Mouse (Mus musculus): ENCODE results near the gene Atg7.
A peak's percentile ranks its signal among the peaks of the same experiment; 100 is the strongest.

Atg7 gene

DNA sequence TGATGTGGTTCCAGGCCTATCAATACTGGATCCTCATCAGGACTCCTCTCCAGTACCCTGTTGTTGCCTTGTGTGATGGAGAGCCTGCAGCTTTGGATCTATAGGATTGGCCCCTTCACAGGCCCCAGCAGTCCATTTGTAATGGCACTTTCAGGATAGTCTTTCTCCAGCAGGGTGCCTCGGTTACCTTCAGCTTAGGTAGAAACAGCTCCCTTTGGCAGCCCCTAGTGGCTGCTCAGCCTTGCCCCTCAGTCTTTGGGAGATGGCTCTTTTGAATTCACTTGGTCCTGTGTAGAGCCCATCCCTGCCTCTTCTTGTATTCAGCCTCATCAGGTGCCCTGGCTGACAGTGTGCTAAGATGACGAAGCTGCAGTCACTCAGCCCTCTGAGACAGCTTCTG lies 184.0 kb downstream of the Atg7 start:
- DNase-seq, result no peak

DNA sequence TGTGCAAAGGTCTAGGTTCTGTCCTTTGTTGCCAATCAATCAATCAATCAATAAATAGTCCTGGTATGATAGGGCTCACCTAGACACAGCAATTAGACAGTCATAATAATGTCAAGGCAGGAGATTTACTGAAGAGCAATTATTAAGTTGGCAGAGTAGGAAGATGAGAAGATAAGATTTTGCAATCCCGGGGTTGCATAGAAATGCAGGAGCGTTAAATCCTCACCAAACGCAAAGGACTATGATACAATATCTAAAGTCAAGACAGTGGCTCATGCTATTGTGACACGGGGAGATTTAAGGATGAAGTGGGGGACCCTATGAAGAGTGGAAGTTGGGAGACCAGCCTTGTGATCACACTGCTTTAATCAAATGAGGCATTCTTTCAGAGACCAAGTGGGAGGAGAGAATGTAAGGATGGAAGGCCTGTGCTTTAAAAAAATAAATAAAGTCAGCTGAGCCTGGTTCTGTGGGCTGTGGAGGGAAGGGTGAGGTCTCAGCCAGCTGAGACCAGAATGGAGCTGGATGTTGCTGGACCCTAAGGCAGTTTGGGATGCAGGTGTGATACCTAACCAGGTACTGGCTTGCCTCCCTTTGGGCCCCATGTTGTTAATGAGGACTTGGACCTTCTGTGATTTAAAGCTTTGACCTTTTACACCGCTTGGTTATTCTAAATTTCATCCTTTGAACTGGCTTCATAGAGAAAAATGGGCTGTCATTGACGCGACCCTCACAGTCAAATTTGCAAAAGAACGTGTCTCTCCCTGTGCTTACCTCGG lies 187.0 kb downstream of the Atg7 start:
- no peak for DNase-seq

DNA sequence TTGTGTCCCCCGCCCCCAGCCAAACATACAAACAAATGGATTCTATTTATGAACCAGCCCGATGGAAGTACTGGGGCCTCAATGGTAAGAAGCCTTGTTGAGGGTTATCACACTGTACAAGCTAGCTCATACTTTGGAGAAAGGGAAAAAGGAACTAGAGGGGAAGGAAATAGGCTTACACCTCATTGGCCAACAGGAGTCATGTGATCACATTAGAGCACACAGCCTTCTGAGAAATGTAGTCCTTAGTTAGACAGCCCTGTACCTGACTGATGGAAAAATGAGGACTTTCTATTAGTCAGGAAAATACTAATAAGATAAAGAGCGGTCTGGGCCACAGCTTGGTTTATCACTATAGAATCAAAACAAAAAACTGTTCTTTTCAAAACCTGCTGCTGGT lies 188.9 kb downstream of the Atg7 start:
- no peak for DNase-seq

DNA sequence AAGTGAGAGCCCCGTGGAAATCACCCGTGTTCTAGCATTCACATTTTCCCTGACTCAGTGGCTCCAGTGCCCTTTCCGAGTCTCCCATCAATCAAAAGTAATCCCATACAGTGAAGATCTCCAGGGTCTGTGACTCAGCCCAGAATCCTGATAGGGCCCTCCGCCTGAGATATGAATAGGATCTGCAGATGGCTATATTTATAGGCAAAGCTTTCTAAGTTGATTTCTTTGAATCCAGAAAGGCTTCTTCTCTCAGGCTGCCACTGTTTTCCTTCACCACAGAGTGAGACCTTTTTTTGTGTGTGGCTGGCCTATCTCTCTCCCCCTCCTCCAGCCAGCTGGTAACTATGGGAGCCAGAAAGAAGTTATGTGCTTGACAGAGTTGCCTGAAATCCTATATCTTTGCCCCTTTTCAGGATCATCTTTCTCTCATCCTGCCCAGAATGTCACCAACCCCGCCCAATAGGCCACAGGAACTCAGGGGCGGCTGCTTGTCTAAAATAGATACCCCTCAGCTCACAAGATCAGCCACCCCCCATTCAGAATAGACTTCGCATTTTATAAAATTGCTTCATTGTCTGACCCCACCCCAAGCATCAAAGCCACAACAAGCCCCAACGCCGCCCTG lies 190.3 kb downstream of the Atg7 start:
- no peak for DNase-seq

DNA sequence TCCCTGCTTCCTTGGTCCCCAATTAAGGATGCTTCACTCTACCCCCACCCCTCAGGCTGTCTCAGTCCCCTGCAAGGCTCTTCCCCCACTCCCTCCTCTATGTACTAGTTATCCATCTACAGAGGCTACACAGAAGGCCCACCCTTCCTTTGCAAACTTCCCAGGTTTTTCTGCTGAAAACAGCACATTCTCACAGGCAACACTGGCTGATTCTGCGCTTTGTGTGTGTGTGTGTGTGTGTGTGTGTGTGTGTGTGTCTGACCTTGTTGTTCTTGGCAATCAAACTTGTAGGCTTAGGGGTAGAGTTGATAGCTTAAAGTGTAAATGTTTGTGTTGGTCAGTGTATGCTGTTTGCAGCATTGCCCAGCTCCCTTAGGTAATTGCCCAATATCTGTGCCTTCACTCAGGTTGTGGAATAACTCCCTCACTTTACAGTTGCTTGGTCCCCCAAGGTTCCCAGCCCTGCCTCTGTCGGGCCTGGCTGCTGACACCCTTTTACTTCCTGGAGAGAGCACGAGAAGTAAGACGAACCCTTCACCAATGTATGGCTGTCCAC lies 191.0 kb downstream of the Atg7 start:
- peak; percentile 60 to 71 for DNase-seq

DNA sequence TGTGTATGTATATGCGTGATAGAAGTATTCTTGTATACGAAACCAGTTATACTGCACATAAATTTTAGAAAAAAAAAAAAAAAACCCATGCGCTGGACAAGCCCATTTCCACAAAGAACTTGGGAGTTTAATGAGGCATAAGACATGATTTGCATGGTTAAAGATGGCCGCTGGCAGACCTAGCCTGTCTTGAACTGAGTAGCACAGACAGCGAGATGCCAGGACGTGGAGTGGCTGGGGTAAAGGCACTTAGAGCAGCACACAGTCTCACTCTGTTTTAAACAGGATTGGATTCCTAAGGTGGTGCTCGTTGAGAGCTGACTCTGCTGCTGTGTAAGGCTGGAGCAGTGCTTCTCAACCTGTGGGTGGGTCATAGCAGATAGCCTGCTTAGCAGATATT lies 192.4 kb downstream of the Atg7 start:
- no peak for DNase-seq

DNA sequence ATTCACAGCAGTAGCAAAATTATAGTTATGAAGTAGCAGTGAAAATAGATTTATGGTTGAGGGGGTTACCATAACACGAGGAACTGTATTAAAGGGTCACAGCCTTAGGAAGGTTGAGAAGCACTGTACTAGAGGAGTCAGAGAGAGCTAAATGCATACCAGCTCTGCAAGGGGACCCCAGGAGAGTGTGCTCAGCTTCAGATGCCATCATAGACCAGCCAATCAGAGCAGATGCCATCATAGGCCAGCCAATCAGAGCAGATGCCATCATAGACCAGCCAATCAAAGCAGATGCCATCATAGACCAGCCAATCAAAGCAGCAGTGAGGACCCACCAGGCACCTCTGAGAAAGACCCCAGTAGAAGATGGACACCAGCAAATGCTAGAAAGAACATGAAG lies 192.9 kb downstream of the Atg7 start:
- DNase-seq, result no peak

DNA sequence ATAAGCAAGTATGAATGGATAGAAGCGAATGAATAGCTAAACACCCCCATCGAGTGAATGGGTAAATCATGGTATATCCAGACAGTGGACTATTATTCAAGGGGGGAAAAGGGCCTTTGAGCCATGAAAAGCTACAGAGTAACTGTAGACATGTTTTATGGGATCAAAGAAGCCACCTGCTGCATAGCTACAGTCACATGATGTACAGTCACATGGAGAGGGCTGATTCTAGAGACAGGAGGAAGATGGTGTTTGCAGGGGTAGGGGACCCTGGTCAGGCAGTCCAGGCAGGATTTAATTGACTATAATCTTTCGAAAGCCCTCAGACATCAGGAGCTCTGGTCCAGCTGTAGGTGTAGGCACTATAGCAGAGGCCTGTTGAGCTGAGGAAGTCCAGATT lies 193.5 kb downstream of the Atg7 start:
- no peak for DNase-seq

DNA sequence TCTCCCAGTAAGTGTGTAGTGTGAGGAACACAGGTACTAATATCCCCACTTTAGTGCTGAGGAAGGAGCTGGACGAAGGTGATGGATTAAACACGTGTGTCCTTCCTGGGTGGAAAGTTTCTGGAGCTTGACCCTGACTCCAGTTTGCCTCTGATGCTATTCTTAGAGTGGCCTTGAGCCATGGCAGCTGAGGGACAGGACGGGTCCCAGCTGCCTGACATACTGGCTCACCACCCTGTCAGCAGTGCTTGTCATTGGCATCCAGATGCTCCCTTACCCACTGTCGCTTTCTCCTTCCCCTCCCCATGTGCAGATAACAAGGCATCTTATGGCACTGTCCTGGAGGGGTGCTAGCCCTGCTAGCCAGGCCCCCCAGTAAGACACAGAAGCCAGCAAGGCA lies 196.0 kb downstream of the Atg7 start:
- DNase-seq, result no peak

DNA sequence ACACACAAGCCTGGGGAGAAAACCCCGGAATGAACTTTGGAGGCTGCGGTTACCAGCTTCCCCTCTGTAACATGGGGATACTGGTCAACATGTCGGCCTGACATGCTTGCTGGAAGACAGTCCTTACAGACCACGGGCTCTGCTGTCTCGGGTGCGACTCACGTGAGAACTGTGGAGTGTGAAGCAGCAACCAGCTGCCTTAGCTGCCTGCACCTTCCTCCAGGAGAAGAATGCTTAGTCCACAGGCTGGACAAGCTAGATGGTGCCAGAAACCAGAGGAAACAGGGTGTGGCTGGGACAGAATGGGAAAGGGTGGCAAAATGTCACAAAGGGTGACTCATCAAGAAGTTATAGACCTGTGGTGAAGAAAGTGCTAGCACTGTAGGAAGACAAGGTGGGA lies 197.1 kb downstream of the Atg7 start:
- DNase-seq, result no peak

DNA sequence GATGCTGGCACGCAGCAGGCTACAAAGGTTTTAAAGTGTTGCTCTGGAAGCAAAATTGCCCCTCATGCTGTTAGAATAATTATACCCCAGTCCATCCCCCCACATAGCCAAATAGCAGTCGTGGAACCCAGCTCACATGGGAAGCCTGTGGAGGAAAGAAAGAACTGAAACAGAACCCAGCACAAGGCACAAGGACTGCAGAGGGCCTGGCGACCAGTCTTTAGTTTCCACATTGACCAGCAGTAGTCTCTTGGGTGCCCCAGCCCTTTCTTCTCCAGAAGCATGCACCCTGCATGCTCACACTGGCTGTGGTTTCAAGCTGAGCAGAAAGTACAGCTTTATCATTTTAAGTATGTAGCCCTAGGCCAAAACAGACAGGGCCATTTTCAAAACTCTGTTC lies 199.2 kb downstream of the Atg7 start:
- no peak for DNase-seq

DNA sequence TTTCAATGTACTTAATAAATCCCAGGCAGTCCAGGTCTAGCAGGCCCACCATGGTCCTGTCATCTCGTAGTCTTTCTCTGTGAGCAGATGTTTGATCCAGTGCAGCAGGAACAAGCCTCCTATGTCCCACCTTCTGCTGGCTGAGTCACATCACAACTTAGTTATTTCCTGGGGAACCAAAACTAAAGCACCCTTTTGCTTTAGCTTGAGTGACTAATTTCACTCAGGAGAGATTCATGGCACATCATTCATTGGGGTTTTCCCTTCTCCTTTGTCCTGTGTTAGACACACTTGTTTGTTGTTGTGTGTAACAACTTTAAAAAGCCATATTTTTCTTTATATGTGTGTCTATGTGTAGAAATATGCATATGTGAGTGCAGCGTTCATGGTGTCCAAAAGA lies 200.0 kb downstream of the Atg7 start:
- DNase-seq, result no peak

DNA sequence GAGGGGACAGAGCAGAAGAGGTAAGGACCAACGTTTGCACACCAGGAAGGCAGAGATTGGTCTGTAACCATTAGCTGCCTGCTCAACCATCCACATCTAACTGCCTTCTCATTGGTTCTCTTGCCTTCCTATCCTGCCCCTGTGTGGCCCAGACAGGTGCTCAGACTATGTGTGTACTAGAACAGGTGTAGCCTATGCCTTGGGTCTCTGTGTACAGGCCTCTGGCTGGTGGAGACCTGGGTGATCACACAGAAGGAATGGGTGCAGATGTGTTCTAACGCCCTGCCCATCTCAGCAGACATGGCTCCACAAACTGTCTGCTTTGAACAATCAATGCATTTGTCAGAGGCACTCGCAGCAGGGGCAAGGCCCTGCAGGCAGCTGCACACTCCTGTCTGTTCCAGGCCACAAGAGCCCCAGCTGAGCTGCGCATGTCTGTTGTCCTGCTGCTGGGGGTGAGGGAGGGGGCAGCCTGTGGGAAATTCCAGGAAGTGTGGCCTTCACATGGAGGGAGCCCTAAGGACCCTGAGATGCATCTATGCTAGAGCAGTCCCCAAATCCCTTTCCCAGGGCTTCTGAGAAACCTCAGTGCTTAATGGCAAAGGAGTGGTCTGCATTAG lies 203.4 kb downstream of the Atg7 start:
- DNase-seq, result peak in 1 of 2 experiments; percentile 61

DNA sequence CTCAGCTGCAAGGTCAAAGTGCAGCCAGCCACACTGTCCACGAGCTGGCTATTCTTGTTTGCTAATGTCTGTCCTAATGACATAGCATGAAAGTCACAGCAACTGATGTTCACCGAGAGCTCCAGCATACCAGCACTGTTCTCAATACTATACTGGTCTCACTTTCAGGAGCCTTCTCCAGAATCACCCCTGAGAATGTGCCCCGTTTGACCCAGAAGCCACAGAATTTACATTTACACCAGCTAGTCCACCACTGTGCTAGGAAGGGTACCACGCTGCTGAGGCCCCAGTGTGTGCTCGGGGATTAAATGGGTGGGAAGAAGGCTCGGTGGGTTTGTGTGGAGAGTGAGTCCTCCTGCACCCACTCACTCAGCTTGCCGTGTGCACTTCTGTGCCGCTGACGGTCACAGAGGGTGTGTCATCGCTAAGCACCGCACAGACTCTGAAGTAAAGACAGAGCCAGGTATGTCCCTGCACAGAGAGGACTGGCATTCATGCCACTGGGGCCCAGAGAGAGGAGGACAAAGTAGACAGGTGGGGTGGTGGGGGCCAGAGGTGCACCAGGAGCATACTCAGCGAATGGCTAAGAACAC lies 204.8 kb downstream of the Atg7 start:
- DNase-seq, result no peak

DNA sequence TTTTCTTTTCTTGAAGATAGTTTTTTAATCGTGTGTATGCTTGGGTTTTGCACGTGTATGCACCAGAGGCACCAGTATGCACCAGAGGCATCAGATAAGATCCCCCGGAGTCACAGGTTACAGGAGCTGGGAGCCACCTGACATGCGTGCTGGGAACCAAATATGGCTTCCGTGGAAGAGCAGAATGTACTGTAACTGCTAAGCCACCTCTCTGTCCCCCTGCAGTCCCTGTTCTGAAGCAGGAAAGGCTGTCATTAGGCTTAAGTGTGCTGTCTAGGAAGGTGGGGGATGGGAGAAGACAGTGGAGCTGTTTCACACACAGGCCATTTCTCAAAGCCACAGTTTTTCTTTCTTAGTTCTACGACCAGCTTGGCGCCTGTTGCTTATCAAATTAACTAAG lies 205.9 kb downstream of the Atg7 start:
- DNase-seq, result no peak

DNA sequence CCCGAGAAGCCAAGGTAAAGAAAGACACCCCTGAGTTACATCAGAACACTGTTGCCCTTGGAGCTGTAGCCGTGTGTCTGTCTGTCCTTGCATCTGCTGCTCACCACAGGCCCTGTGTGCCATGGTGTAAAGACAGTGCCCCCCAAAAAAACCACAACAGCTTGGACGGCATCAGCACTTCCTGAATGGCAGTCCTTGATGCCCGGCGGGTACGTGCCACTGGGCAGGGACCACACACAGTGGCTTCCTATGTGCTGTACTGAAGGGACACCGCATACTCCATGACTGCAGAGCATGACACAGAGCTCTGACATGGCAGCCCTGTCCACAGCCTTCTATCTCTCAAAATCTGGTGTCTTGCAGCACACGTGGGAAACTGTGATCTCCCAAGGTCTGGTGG lies 206.9 kb downstream of the Atg7 start:
- no peak for DNase-seq

DNA sequence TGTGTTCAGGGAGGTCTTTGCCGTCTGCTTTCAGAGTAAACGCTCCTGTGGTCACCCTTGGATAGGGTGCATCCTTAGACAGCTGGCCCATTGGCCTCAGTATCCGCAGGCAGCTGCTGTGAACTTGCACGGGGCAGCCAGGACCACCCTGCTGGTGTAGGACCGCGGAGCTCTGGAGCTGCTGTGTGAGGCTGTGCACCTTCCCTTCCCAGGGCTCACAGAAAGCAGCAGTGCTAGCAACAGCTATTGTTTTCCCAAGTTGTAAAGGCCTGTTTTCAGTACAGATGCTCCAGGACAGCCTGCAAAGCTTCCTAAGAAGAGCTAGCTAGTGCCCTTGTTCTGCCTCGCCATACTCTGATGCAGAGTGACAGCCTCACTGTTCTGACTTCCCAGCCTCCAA lies 208.8 kb downstream of the Atg7 start:
- no peak for DNase-seq

DNA sequence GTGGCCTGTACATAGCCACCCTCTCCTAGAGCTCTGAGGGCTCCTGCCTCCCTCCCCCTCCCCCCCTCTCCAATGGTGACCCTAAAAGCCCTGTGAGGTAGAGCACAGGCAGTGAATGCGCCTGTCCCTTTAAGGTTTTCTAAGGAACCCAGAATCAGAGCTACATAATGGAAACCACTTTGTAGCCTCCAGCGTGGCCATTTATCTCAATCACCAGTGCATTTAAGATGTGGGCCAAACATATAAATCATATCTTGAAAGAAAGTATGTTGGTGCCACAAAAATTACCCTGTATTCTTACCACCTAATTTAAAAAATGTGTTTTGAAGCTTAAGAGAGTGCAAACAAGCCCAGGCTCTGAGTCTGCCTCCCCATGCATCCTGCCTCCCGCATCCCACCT lies 209.8 kb downstream of the Atg7 start:
- DNase-seq, result no peak

DNA sequence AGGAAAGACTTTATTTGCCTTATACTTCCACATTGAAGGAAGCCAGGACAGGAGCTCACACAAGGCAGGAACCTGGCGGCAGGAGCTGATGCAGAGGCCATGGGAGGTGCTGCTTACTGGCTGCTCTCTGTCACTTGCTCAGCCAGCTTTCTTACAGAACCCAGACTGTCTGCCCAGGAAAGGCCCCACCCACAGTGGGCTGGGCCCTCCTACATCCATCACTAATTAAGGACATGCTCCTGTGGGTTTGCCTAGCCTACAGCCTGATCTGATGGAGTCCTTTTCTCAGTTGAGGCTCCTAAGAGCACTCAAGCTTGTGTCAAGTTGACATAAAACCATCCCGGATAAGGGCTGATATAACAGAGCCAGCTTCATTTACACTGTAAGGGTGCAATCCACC lies 211.5 kb downstream of the Atg7 start:
- DNase-seq, result peak; percentile 50 to 62

DNA sequence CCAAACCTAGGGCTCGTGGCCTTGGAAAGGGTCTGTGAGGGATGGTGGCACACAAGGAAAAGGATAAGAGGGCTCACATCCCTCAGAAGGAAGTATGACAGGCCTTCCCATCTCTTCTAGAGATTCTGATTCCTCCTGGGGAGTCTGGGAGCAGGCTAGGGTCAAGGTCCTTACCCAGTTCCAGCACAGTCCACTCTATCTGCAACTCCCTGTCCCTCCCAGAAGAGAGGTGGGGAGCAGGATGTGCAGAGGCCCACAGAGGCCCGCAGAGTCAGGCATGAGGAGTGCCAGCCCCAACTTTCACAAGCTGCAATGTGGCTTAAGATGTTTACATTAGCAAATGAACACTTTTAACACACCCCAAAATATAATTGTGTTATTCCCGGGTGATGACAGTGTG lies 212.7 kb downstream of the Atg7 start:
- no peak for DNase-seq

DNA sequence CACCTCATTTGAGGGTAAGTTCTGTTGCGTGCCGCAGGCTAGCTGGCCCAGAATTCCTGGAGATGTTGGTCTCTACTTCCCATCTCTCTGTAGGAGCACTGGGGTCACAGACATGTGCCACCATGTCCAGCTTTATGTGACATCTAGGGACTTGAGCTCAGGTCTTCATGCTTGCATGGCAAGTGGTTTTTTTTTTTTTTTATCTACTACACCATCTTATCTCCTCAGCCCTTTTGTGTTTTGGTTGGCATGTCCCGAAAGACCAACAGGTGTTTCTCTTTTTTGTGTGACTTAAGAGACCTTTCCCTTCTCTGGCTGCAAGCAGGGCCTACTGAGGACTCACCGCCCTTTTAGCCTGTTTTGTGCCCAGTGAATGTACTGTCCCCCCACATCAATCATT lies 213.6 kb downstream of the Atg7 start:
- DNase-seq, result no peak

DNA sequence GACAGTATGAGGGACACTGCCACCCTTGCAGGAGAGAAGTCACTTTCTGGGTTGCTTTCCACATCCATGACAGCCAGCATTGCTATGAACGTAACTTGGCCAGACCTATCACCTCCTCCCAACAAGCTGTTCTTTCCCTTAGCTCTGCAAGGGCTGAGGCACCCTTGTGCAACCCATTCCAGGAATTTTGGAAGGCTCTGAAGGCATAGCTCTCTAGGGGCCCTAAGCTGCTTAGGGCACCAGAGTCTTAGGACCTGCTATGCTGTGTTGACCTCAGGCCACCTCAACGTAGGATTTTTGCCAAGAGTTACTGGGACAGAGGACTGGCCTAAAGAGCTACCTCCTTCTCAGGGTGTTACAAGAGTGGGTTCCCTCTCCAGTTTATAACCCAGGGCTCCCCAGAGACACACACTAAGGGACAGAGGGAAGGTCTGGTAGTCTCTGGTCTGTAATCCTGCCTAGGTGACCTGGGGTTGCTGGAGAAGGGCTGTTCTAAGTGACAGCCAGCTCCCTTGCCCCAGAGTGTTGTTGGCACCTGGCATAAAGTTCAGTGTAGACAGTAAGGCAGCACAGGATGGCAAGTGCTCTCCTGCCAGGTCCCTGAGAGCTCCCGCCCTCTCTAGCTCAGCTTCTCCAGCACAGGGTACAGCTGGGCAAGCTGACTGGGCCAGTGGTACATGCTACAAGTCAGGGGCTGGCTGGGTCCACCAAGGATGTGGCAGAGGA lies 215.3 kb downstream of the Atg7 start:
- no peak for DNase-seq

DNA sequence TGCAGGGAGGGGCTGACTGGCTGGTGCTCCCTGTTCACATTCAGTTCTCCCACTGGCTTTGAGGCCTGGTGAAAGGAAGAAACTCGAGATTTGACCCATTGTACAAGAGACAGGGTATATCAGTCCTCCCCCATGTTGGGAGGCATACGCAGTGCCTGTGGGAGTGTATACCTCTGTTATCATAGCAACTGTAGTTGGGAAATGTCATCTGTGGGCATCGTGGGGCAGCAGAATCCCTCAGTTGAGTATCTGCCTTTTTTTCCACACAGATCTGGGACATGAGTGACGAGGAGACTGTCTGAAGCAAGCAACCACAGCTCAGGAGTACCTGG lies 215.8 kb downstream of the Atg7 start:
- no peak for DNase-seq

Data from kidney, postnatal 4 days (tissue).